Mouse (Mus musculus): ENCODE measurements around the gene Esm1. TPM values are rescaled to one million over a fixed set of nuclear protein-coding genes. Genes with fewer than 3 reads are reported as not detected.

Gene Esm1
- total and polyA plus RNA-seq, 2 experiments from 2014 or later: 0.37 to 1.6 TPM

- Histone ChIP-seq H3K27me3 (ENCODE audit: insufficient read depth, low read length) (no peaks in the 10 kb centered on the region), H3K27ac (no peak overlapping the region), H3K4me2 (ENCODE audit: low read depth, low read length) (no peak overlapping the region), H3K4me3 (ENCODE audit: low read length) (no peak overlapping the region), H3K36me3 (ENCODE audit: insufficient read depth, low read length) (no peaks in the 10 kb centered on the region), H3K4me1 (ENCODE audit: insufficient read depth, low read length) (no peaks in the 10 kb centered on the region), H3K9me3 (ENCODE audit: low read length) (no peaks in the 10 kb centered on the region), H3K9ac (replicated peaks; ENCODE audit: low read length) (no peak overlapping the region)
- TF ChIP-seq CTCF (IDR thresholded peaks at IDR 0.05; ENCODE audit: low read depth): no peak
- no peak for DNase-seq (ENCODE audit: low spot score)
- ATAC-seq: no peak
- WGBS: 49% methylated on average over 13 of the region's 13 CpGs
These were observed 12.4 kb upstream of the Esm1 start for GRCm38 (mm10) chr13:113196808-113197674.

- Histone ChIP-seq H3K9me3 (ENCODE audit: low read length) (no peaks in the 10 kb centered on the region), H3K27ac (no peak overlapping the region), H3K4me1 (ENCODE audit: insufficient read depth, low read length) (no peaks in the 10 kb centered on the region), H3K36me3 (ENCODE audit: insufficient read depth, low read length) (no peaks in the 10 kb centered on the region), H3K9ac (replicated peaks; ENCODE audit: low read length) (no peak overlapping the region), H3K27me3 (ENCODE audit: insufficient read depth, low read length) (no peaks in the 10 kb centered on the region), H3K4me2 (ENCODE audit: low read depth, low read length) (no peak overlapping the region), H3K4me3 (ENCODE audit: low read length) (no peak overlapping the region)
- ATAC-seq (no peak), DNase-seq (ENCODE audit: low spot score) (no peak)
- TF ChIP-seq CTCF (IDR thresholded peaks at IDR 0.05; ENCODE audit: low read depth): no peak
- WGBS: 76% methylated on average over 9 of the region's 9 CpGs
These were observed 11.5 kb upstream of the Esm1 start for GRCm38 (mm10) chr13:113197872-113198502.

DNA sequence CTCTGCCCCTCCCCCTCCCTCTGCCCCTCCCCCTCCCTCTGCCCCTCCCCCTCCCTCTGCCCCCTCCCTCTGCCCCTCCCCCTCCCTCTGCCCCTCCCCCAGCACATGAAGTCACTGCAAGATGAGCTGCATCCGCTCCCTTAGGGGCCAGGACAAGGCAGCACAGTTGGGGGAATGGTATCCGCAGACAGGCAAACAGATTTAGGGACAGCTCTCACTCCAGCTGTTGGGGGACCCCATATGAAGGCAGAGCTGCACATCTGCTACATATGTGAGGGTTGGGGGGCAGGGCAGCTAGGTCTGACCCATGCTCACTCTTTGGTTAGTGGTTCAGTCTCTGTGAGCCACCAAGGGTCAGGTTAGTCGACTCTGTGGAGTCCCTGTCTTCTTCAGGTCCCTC is 10.1 kb upstream of the Esm1 start:
- no peak overlapping the region for H3K27ac ChIP-seq
- no peaks in the 10 kb centered on the region for H3K36me3 ChIP-seq (ENCODE audit: insufficient read depth, low read length)
- no peak for TF ChIP-seq CTCF (IDR thresholded peaks at IDR 0.05; ENCODE audit: low read depth)
- no peaks in the 10 kb centered on the region for H3K4me1 ChIP-seq (ENCODE audit: insufficient read depth, low read length)
- H3K9ac ChIP-seq (replicated peaks; ENCODE audit: low read length): no peak overlapping the region
- DNase-seq (ENCODE audit: low spot score) (no peak), ATAC-seq (no peak)
- H3K27me3 ChIP-seq (ENCODE audit: insufficient read depth, low read length): no peaks in the 10 kb centered on the region
- 61% methylated on average over 3 of the region's 3 CpGs for WGBS
- no peaks in the 10 kb centered on the region for H3K9me3 ChIP-seq (ENCODE audit: low read length)
- H3K4me3 ChIP-seq (ENCODE audit: low read length): no peak overlapping the region
- H3K4me2 ChIP-seq (ENCODE audit: low read depth, low read length): no peak overlapping the region

DNA sequence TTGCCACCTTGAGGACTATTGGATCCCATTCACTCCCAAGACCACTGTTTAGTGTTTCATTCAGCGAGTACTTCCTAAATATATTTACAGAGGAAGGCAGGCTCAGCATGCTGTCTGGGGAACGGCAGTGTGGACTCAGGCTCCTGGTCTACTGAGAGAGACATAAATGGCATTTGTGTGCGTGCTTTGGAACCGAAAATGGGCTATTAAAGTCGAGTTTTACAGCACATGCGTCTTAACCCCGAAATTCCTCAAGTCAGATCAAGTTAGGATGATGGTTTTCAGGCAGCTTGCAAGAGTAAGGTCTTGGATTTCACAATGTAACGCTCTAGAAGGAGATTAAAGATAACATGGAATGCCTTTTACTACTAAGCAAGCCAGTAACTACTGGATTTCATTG is 8.7 kb upstream of the Esm1 start:
- ATAC-seq: no peak
- Histone ChIP-seq H3K4me2 (ENCODE audit: low read depth, low read length) (no peak overlapping the region), H3K4me3 (ENCODE audit: low read length) (no peak overlapping the region), H3K27ac (no peak overlapping the region), H3K36me3 (ENCODE audit: insufficient read depth, low read length) (no peaks in the 10 kb centered on the region), H3K27me3 (ENCODE audit: insufficient read depth, low read length) (no peaks in the 10 kb centered on the region), H3K9me3 (ENCODE audit: low read length) (no peaks in the 10 kb centered on the region), H3K9ac (replicated peaks; ENCODE audit: low read length) (no peak overlapping the region), H3K4me1 (ENCODE audit: insufficient read depth, low read length) (no peaks in the 10 kb centered on the region)
- TF ChIP-seq CTCF (IDR thresholded peaks at IDR 0.05; ENCODE audit: low read depth): no peak
- WGBS: 75% methylated on average over 8 of the region's 8 CpGs
- no peak for DNase-seq (ENCODE audit: low spot score)

DNA sequence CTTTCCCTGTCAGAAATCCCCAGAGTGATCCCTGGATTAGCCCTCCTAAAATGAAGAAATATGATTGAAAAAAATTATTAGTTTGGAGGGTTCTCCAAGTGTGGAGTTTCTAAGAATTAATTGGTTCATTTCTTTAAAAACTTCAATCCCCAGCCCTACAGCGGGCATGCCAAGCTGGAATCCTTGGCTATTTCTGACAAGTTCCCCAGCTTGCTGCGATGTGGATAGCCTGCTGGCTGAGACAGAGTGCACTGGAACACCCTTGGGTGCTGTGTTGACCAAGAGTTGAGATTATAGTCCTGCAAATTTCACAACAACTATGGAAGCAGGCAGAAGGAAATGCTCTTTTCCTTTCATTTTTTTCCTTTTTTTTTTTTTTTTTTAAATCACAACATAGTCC is 7.8 kb upstream of the Esm1 start:
- DNase-seq (ENCODE audit: low spot score): no peak
- WGBS: 91% methylated on average over 2 of the region's 2 CpGs
- no peak overlapping the region for H3K4me3 ChIP-seq (ENCODE audit: low read length)

DNA sequence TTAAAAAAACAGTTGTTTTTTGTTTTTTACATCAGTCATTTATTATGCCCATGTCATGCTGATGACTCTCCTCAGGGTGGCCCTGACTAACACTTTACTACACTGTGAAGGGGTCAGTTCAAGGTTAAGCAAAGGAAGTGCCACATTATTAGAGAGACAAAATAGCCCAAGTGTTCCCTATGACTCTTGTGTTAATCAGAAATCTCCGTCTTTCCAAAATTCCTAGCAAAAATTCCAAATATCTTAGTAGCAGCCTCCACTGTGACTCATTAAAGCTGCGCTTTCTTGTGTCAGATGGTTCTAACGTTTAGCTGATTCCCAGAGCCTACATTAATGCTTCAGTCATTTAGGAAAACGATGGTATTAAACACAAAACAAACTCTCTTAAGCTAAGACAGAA is 7.3 kb upstream of the Esm1 start:
- Histone ChIP-seq H3K4me1 (ENCODE audit: insufficient read depth, low read length) (no peaks in the 10 kb centered on the region), H3K27me3 (ENCODE audit: insufficient read depth, low read length) (no peaks in the 10 kb centered on the region), H3K9me3 (ENCODE audit: low read length) (no peaks in the 10 kb centered on the region), H3K27ac (no peak overlapping the region), H3K9ac (replicated peaks; ENCODE audit: low read length) (no peak overlapping the region), H3K36me3 (ENCODE audit: insufficient read depth, low read length) (no peaks in the 10 kb centered on the region), H3K4me3 (ENCODE audit: low read length) (no peak overlapping the region), H3K4me2 (ENCODE audit: low read depth, low read length) (no peak overlapping the region)
- no peak for ATAC-seq
- TF ChIP-seq CTCF (IDR thresholded peaks at IDR 0.05; ENCODE audit: low read depth): no peak
- no peak for DNase-seq (ENCODE audit: low spot score)
- 73% methylated on average over 4 of the region's 4 CpGs for WGBS

More for the DNA sequence above, 7.8 kb upstream of the Esm1 start:
- no peaks in the 10 kb centered on the region for H3K27me3 ChIP-seq (ENCODE audit: insufficient read depth, low read length)
- H3K9me3 ChIP-seq (ENCODE audit: low read length): no peaks in the 10 kb centered on the region
- H3K4me1 ChIP-seq (ENCODE audit: insufficient read depth, low read length): no peaks in the 10 kb centered on the region
- no peak overlapping the region for H3K4me2 ChIP-seq (ENCODE audit: low read depth, low read length)
- TF ChIP-seq CTCF (IDR thresholded peaks at IDR 0.05; ENCODE audit: low read depth): no peak
- H3K36me3 ChIP-seq (ENCODE audit: insufficient read depth, low read length): no peaks in the 10 kb centered on the region
- no peak overlapping the region for H3K27ac ChIP-seq
- no peak overlapping the region for H3K9ac ChIP-seq (replicated peaks; ENCODE audit: low read length)
- no peak for ATAC-seq

DNA sequence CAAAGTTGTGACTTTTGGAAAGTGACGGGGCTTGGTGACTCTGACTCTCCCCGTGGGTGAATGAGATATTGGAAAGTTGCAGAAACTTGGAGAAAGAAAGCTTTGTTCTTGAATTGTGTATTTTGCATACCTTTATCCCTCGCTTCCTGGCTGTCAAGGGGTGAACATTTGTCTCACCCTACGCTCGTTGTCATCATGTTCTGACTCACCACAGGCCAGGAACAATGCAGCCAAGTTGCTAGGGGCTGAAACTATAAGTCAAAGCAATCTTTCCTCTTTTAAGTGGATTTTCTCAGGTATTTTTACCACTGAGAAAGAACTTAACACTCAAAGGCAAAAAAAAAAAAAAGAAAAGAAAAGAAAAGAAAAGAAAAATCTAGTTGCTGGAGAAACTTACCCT is 6.3 kb upstream of the Esm1 start:
- no peaks in the 10 kb centered on the region for H3K27me3 ChIP-seq (ENCODE audit: insufficient read depth, low read length)
- H3K27ac ChIP-seq: no peak overlapping the region
- WGBS: 55% methylated on average over 5 of the region's 5 CpGs
- no peak overlapping the region for H3K4me2 ChIP-seq (ENCODE audit: low read depth, low read length)
- H3K9ac ChIP-seq (replicated peaks; ENCODE audit: low read length): no peak overlapping the region
- ATAC-seq (no peak), DNase-seq (ENCODE audit: low spot score) (no peak)
- no peaks in the 10 kb centered on the region for H3K36me3 ChIP-seq (ENCODE audit: insufficient read depth, low read length)
- no peak overlapping the region for H3K4me3 ChIP-seq (ENCODE audit: low read length)
- TF ChIP-seq CTCF (IDR thresholded peaks at IDR 0.05; ENCODE audit: low read depth): no peak
- H3K9me3 ChIP-seq (ENCODE audit: low read length): no peaks in the 10 kb centered on the region
- H3K4me1 ChIP-seq (ENCODE audit: insufficient read depth, low read length): no peaks in the 10 kb centered on the region

All from hindbrain, postnatal 0 days (tissue).